26 mouse cellular contexts compared by ENCODE assay signal in genomic region chr14:61134381-61135030, GRCm38 (mm10). TPM values are rescaled to one million over a fixed set of nuclear protein-coding genes. Genes with fewer than 3 reads are reported as not detected.
DNase-seq lines count a peak whose midpoint lies in the region; ATAC-seq and TF ChIP-seq lines count a peak whose summit lies in the region.
"Had no signal": no experiment of that assay in that cellular context is flagged by ENCODE, and none has a peak within 500 bp of the region (broad histone marks: within the 10 kb centered on the region; RNA-seq: fewer than 3 reads in every experiment).

No protein-coding gene starts in this region.

- H3K27me3 ChIP-seq in liver, postnatal 0 days (ENCODE audit: insufficient read depth, low read length) = 0 out of 2 replicates have a peak, but pooled peaks cover 5% of the 10 kb centered on the region
- peaks cover 18% of the 10 kb centered on the region for H3K27me3 ChIP-seq in liver, embryonic 11.5 days (replicated peaks; ENCODE audit: control insufficient read depth, insufficient read depth, low read length)
- H3K27me3 ChIP-seq in ES-Bruce4 (ENCODE audit: control insufficient read depth, insufficient read depth, low read length, poor library complexity, severe bottlenecking) = no peaks in the 10 kb centered on the region
- no peaks in the 10 kb centered on the region for H3K27me3 ChIP-seq in stomach, postnatal 0 days (ENCODE audit: control insufficient read depth, insufficient read depth, low read length)

- in situ Hi-C loops in ES-E14 (cut with MboI; ENCODE audit: low sequenced_read_pairs in 2 of 2, unreplicated experiment in 2 of 2) = no loop called here

- H3K36me3 ChIP-seq in liver, postnatal 0 days (replicated peaks; ENCODE audit: insufficient read depth, low read length) = no peaks in the 10 kb centered on the region
- no peaks in the 10 kb centered on the region for H3K36me3 ChIP-seq in liver, embryonic 11.5 days (ENCODE audit: control insufficient read depth, insufficient read depth, low read length)
- H3K36me3 ChIP-seq in ES-Bruce4 (ENCODE audit: control insufficient read depth, insufficient read depth, low read length, poor library complexity, severe bottlenecking) (no peaks in the 10 kb centered on the region), ES-E14 (ENCODE audit: control insufficient read depth, insufficient read depth, low read length, poor library complexity, severe bottlenecking) (no peaks in the 10 kb centered on the region)
- no peaks in the 10 kb centered on the region for H3K36me3 ChIP-seq in stomach, postnatal 0 days (ENCODE audit: control insufficient read depth, insufficient read depth, low read length)
- H3K36me3 ChIP-seq: embryonic facial prominence, embryonic 12.5 days; embryonic facial prominence, embryonic 15.5 days; heart, embryonic 10.5 days; heart, embryonic 13.5 days; hindbrain, embryonic 13.5 days had no signal

- H3K27ac ChIP-seq in liver, postnatal 0 days (ENCODE audit: low read depth) = no peak overlapping the region
- no peak overlapping the region for H3K27ac ChIP-seq in liver, embryonic 11.5 days (ENCODE audit: low read depth, low read length)
- no peak overlapping the region for H3K27ac ChIP-seq in ES-Bruce4 (ENCODE audit: insufficient read depth, low read length)
- H3K27ac ChIP-seq in ES-E14 (ENCODE audit: insufficient read depth, low read depth, low read length, poor library complexity, severe bottlenecking) = peak overlapping the region; percentile 87; the same call in 1 of the 2 replicates
- H3K27ac ChIP-seq in stomach, postnatal 0 days (replicated peaks) = no peak overlapping the region
- H3K27ac ChIP-seq: embryonic facial prominence, embryonic 12.5 days; embryonic facial prominence, embryonic 15.5 days; heart, adult 2 months; heart, embryonic 10.5 days; heart, embryonic 13.5 days; hindbrain, embryonic 13.5 days had no signal

- H3K9ac ChIP-seq in liver, postnatal 0 days (replicated peaks) = no peak overlapping the region
- H3K9ac ChIP-seq in liver, embryonic 11.5 days (ENCODE audit: low read depth, low read length) = no peak overlapping the region
- H3K9ac ChIP-seq in ES-Bruce4 (ENCODE audit: low read depth, poor library complexity, severe bottlenecking) (no peak overlapping the region), ES-E14 (ENCODE audit: insufficient read depth, low read depth, low read length, poor library complexity, severe bottlenecking) (no peak overlapping the region)
- H3K9ac ChIP-seq in stomach, postnatal 0 days (ENCODE audit: low read length) = no peak overlapping the region
- H3K9ac ChIP-seq: embryonic facial prominence, embryonic 12.5 days; embryonic facial prominence, embryonic 15.5 days; forebrain, postnatal 0 days; heart, embryonic 13.5 days; hindbrain, embryonic 13.5 days had no signal

- no peak overlapping the region for H3K4me3 ChIP-seq in liver, postnatal 0 days (ENCODE audit: low read depth, low read length)
- no peak overlapping the region for H3K4me3 ChIP-seq in liver, embryonic 11.5 days (ENCODE audit: low read depth, low read length)
- H3K4me3 ChIP-seq in ES-Bruce4 (ENCODE audit: low read depth, low read length) (0 out of 2 replicates have a peak overlapping the region, but pooled peaks have one; percentile 19), ES-E14 (ENCODE audit: insufficient read depth in 1 of 2, low read depth in 1 of 2, low read length in 2 of 2, poor library complexity in 1 of 2, severe bottlenecking in 1 of 2) (peak overlapping the region in 1 of 2 experiments; percentile 35; a peak in 3 of 4 replicates)
- no peak overlapping the region for H3K4me3 ChIP-seq in stomach, postnatal 0 days (ENCODE audit: low read depth, low read length)
- H3K4me3 ChIP-seq: embryonic facial prominence, embryonic 12.5 days; embryonic facial prominence, embryonic 15.5 days; heart, adult 2 months; heart, embryonic 10.5 days; heart, embryonic 13.5 days; hindbrain, embryonic 13.5 days had no signal

- TF ChIP-seq CTCF in liver, postnatal 0 days (IDR thresholded peaks at IDR 0.05; ENCODE audit: low read depth) = no peak
- no peak for TF ChIP-seq CTCF in ES-Bruce4 (IDR thresholded peaks at IDR 0.05; ENCODE audit: low read depth, low read length)
- no peak for TF ChIP-seq CTCF in stomach, postnatal 0 days (IDR thresholded peaks at IDR 0.05; ENCODE audit: low read depth)

- ATAC-seq in liver, postnatal 0 days = no peak
- ATAC-seq in liver, embryonic 11.5 days (replicated peaks; ENCODE audit: low FRiP score) = no peak
- no peak for ATAC-seq in stomach, postnatal 0 days (ENCODE audit: low FRiP score, low TSS enrichment)
- ATAC-seq: CD4-positive, CD25-positive, alpha-beta regulatory T cell, adult 4 months; forebrain, embryonic 14.5 days; forebrain, postnatal 0 days; hindbrain, embryonic 16.5 days; intestine, postnatal 0 days had no signal

- 66% methylated on average over 5 of the region's 5 CpGs for WGBS in liver, postnatal 0 days (ENCODE audit: insufficient replicate concordance)
- WGBS in liver, embryonic 11.5 days = 52% methylated on average over 5 of the region's 5 CpGs
- WGBS in stomach, postnatal 0 days = 59% methylated on average over 5 of the region's 5 CpGs

- H3K9me3 ChIP-seq in liver, postnatal 0 days (ENCODE audit: low read length) = no peaks in the 10 kb centered on the region
- H3K9me3 ChIP-seq in liver, embryonic 11.5 days (ENCODE audit: control insufficient read depth, low read length) = no peaks in the 10 kb centered on the region
- H3K9me3 ChIP-seq in ES-Bruce4 (replicated peaks; ENCODE audit: control insufficient read depth, insufficient read depth, low read length, poor library complexity, severe bottlenecking) (no peaks in the 10 kb centered on the region), ES-E14 (ENCODE audit: control insufficient read depth, insufficient read depth, low read depth, low read length) (no peaks in the 10 kb centered on the region)
- no peaks in the 10 kb centered on the region for H3K9me3 ChIP-seq in stomach, postnatal 0 days (ENCODE audit: control insufficient read depth, low read length)
- H3K9me3 ChIP-seq: embryonic facial prominence, embryonic 12.5 days; embryonic facial prominence, embryonic 15.5 days; heart, embryonic 10.5 days; heart, embryonic 13.5 days; hindbrain, embryonic 13.5 days had no signal

- no peak for TF ChIP-seq POLR2A in ES-Bruce4 (IDR thresholded peaks at IDR 0.05; ENCODE audit: insufficient read depth, low read length)

- TF ChIP-seq EP300 in liver, postnatal 0 days (IDR thresholded peaks at IDR 0.05; ENCODE audit: low read depth) = no peak
- TF ChIP-seq EP300 in ES-Bruce4 (IDR thresholded peaks at IDR 0.05; ENCODE audit: insufficient read depth, low read depth, low read length) = no peak
- TF ChIP-seq EP300 in stomach, postnatal 0 days (optimal IDR thresholded peaks at IDR 0.05) = no peak

- no peak overlapping the region for H3K4me2 ChIP-seq in liver, postnatal 0 days (ENCODE audit: low read depth, low read length)
- H3K4me2 ChIP-seq in liver, embryonic 11.5 days = no peak overlapping the region
- no peak overlapping the region for H3K4me2 ChIP-seq in stomach, postnatal 0 days (replicated peaks; ENCODE audit: low read depth)
- H3K4me2 ChIP-seq: embryonic facial prominence, embryonic 12.5 days; embryonic facial prominence, embryonic 15.5 days; heart, embryonic 13.5 days; hindbrain, embryonic 13.5 days had no signal

- H3K4me1 ChIP-seq in liver, postnatal 0 days (ENCODE audit: insufficient read depth) = no peaks in the 10 kb centered on the region
- H3K4me1 ChIP-seq in liver, embryonic 11.5 days (replicated peaks; ENCODE audit: control insufficient read depth, insufficient read depth, low read length) = no peaks in the 10 kb centered on the region
- H3K4me1 ChIP-seq in ES-Bruce4 (ENCODE audit: control insufficient read depth, insufficient read depth, low read length) (peaks cover 3% of the 10 kb centered on the region), ES-E14 (ENCODE audit: control insufficient read depth in 2 of 2, insufficient read depth in 2 of 2, low read length in 2 of 2, poor library complexity in 1 of 2) (peaks cover 7 to 15% of the 10 kb centered on the region in 2 experiments; a peak in 2 of 4 replicates)
- H3K4me1 ChIP-seq in stomach, postnatal 0 days (replicated peaks; ENCODE audit: control insufficient read depth, insufficient read depth) = no peaks in the 10 kb centered on the region
- H3K4me1 ChIP-seq: embryonic facial prominence, embryonic 12.5 days had no signal

- DNase-seq in liver, postnatal 0 days = peak; percentile 5
- no peak for DNase-seq in liver, embryonic 11.5 days (ENCODE audit: low spot score)
- no peak for DNase-seq in ES-E14 (ENCODE audit: low read depth, low spot score)
- DNase-seq in stomach, postnatal 0 days (ENCODE audit: low spot score) = peak; percentile 5
- no peak for DNase-seq in frontal cortex, postnatal 36 days (ENCODE audit: low spot score in 2 of 2)
- DNase-seq in thymus, postnatal 25 days = no peak
- DNase-seq: adrenal gland, adult 2 months; adrenal gland, postnatal 14 days; cerebellum, adult 11 months; cerebellum, adult 2 months; cerebellum, adult 9-11 months; cerebellum, postnatal 25 days; forebrain, postnatal 0 days; gastrocnemius, postnatal 25 days; heart, adult 2 months; heart, postnatal 14 days had no signal

TF ChIP-seq in ES-E14, 5 proteins besides CTCF, POLR2A, EP300 and RAD21:
- TF ChIP-seq CHD2 (IDR thresholded peaks at IDR 0.05; ENCODE audit: low read depth, low read length) (no peak), ZC3H11A (IDR thresholded peaks at IDR 0.05; ENCODE audit: borderline replicate concordance, low read depth, low read length) (no peak), ZNF384 (IDR thresholded peaks at IDR 0.05; ENCODE audit: low read depth, low read length) (no peak), HCFC1 (IDR thresholded peaks at IDR 0.05; ENCODE audit: borderline replicate concordance, insufficient read depth, low read length) (no peak), MAFK (IDR thresholded peaks at IDR 0.05; ENCODE audit: insufficient read depth, low read depth, low read length) (no peak)

RNA-seq across cellular contexts. Expression of gene Sacs, which starts 3.8 kb away (rescaled TPM):
- 0.33 and 0.43 TPM in 2 replicates for polyA plus RNA-seq in liver, postnatal 0 days (2015; fragmentation: Nextera tagmentation; extraction: Ambion mirVana)
- 3.4 and 3.5 TPM in 2 replicates for polyA plus RNA-seq in liver, embryonic 11.5 days (2014; fragmentation: Nextera tagmentation; extraction: Ambion mirVana)
- 11.5 and 13.3 TPM in 2 replicates for polyA plus RNA-seq in ES-Bruce4 (2011; ENCODE audit: insufficient read depth, insufficient read length, low read depth, missing spikeins)
- total RNA-seq in ES-E14 (2012; rRNA removed) = 8.3 and 13.8 TPM in 2 replicates
- 0.65 and 0.95 TPM in 2 replicates for polyA plus RNA-seq in stomach, postnatal 0 days (2015; fragmentation: Nextera tagmentation; extraction: Ambion mirVana)

Comparison
In these comparisons a context has a peak if more than half of its experiments do, and no peak if none do; other contexts are left out.
1. DNase-seq: peak in liver, postnatal 0 days (single experiment) and stomach, postnatal 0 days (single experiment); none in liver, embryonic 11.5 days (single experiment), ES-E14 (single experiment), frontal cortex, postnatal 36 days (0 of 2) and thymus, postnatal 25 days (single experiment).